Mouse (Mus musculus) stomach, postnatal 0 days (tissue): ENCODE data around the gene Srebf2. TPM values are rescaled to one million over a fixed set of nuclear protein-coding genes. Genes with fewer than 3 reads are reported as not detected.

ENCODE experiments used
- ATAC-seq: fragments of 200-750 bp; cut with Nextera tagmentation; 2 replicates; pipeline ENCODE4 v1.8.0; 2017; ENCODE audit not compliant: low FRiP score, low TSS enrichment
- DNase-seq: peaks from one replicate; pipeline ENCODE4 v3.0.0-alpha.2; 2016; ENCODE audit warnings: low spot score
- H3K27ac ChIP-seq: fragments of 300-500 bp; sonication (generic); replicated peaks from 2 replicates; pipeline ENCODE4 v1.5.1; 2014; ENCODE audit warnings: mild to moderate bottlenecking, control low read depth
- H3K27me3 ChIP-seq: fragments of 300-500 bp; sonication (generic); 2 replicates; pipeline ENCODE4 v1.6.1; 2014; ENCODE audit warnings: low read length; ENCODE audit not compliant: control insufficient read depth, insufficient read depth
- H3K36me3 ChIP-seq: fragments of 300-500 bp; sonication (generic); 2 replicates; pipeline ENCODE4 v1.6.1; 2014; ENCODE audit warnings: low read length, mixed read lengths; ENCODE audit not compliant: control insufficient read depth, insufficient read depth
- H3K4me1 ChIP-seq: fragments of 300-500 bp; sonication (generic); replicated peaks from 2 replicates; pipeline ENCODE4 v1.6.1; 2014; ENCODE audit warnings: antibody characterized with exemption; ENCODE audit not compliant: control insufficient read depth, insufficient read depth
- H3K4me2 ChIP-seq: fragments of 300-500 bp; sonication (generic); replicated peaks from 2 replicates; pipeline ENCODE4 v1.6.1; 2014; ENCODE audit warnings: low read depth, mild to moderate bottlenecking, control low read depth, moderate library complexity
- H3K4me3 ChIP-seq: fragments of 300-500 bp; sonication (generic); 2 replicates; pipeline ENCODE4 v1.5.1; 2014; ENCODE audit warnings: low read depth, low read length, control low read depth
- H3K9ac ChIP-seq: fragments of 300-500 bp; sonication (generic); 2 replicates; pipeline ENCODE4 v1.6.1; 2014; ENCODE audit warnings: mild to moderate bottlenecking, low read length, control low read depth, mixed read lengths
- H3K9me3 ChIP-seq: fragments of 300-500 bp; sonication (generic); 2 replicates; pipeline ENCODE4 v1.6.1; 2016; ENCODE audit warnings: low read length; ENCODE audit not compliant: control insufficient read depth
- CTCF ChIP-seq: IDR thresholded peaks from 2 replicates; pipeline ENCODE4 v1.5.1; 2016; ENCODE audit warnings: antibody characterized with exemption, low read depth, mild to moderate bottlenecking, moderate library complexity
- EP300 ChIP-seq: optimal IDR thresholded peaks from 2 replicates; pipeline ENCODE3; 2016; ENCODE audit warnings: antibody characterized with exemption
- WGBS: fragments of 180-500 bp; shearing (Covaris S2); extraction: QIAGEN DNeasy Blood & Tissue Kit; methylation state at CpG from one replicate; pipeline ENCODE4 v1.1.7; 2014; 5-methylcytosine and 5-hydroxymethylcytosine counted together
- polyA plus RNA-seq: library from polyadenylated mRNA; unstranded; fragments of >200 nt; fragmentation: Nextera tagmentation; extraction: Ambion mirVana; gene quantifications from 2 replicates; pipeline ENCODE4 v1.2.1, GENCODE M21; 2015

Gene Srebf2
- polyA plus RNA-seq, 1 experiment from 2014 or later, result 127 TPM

DNA sequence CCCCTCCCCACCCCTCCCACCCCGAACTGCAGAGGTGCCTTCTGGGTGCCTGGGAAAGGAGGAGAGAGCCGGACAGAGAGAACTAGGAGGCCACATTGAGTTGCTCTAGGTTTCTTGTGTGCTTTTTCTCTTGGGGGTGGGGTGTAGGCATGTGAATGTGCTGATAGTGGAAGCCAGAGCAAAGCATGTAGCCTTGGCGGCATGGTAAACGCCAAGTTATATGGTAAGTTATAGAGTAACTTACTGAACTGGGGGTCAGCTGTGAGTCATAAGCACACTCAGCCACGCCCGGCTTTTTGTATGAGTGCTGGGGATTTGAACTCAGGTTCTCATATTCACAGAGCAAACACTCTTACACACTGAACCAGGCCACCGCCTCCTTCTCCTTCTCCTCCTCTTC is 17.5 kb downstream of the Srebf2 start:
- Histone ChIP-seq H3K27me3 (no peaks in the 10 kb centered on the region), H3K4me2 (no peak overlapping the region), H3K9me3 (no peaks in the 10 kb centered on the region), H3K4me3 (no peak overlapping the region), H3K4me1 (peaks cover 14% of the 10 kb centered on the region), H3K9ac (no peak overlapping the region), H3K27ac (peak overlapping the region; percentile 84), H3K36me3 (no peaks in the 10 kb centered on the region)
- no peak for TF ChIP-seq EP300
- ATAC-seq, result peak; percentile 71
- 46% methylated on average over 7 of the region's 7 CpGs for WGBS
- DNase-seq, result peak; percentile 68

DNA sequence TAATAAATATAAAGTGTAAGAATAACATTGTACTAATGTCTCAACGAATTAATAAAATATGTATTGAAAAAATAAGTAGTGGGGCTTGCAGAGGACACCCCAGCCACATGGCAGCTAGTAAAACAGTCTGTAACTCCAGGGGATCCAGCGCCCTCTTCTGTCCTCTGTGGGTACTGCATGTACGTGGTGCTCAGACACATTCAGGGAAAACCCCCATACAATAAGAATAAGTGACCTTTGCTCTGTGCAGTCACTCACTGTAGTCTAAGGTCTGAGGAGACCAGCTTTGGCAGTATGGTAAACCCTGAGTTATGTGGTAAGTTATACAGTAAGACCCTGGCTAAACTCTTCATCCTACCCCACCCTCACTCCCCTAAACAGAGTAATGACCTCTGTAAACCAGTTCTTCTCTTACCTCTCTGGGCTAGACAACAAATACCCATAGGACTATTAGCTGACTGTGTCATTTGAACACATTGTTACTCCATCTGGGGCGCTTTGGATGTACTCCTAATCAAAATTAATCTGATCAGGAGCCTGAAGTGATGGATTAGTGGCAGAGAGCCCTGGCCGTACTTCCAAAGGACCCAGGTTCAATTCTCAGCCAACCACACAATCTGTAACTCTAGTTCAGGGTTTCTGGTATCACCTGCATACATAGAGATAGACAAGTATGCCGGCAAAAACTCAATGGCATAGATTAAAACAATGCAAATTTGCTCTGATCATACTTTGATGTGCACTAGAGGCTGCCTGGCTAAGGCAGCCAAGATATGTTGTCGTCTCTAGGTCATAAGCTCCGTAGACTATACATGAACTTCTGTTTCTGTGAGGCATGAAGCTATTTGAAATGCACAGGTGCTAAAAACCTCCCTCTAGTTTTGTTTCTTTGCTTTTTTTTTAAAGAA is 18.6 kb downstream of the Srebf2 start:
- WGBS, result 42% methylated on average over 8 of the region's 8 CpGs
- no peak overlapping the region for H3K4me3 ChIP-seq
- H3K27ac ChIP-seq, result peak overlapping the region; percentile 88
- peak; percentile 93 for DNase-seq
- no peaks in the 10 kb centered on the region for H3K9me3 ChIP-seq
- no peaks in the 10 kb centered on the region for H3K27me3 ChIP-seq
- no peak overlapping the region for H3K9ac ChIP-seq
- no peak for TF ChIP-seq EP300
- peak; percentile 93 for TF ChIP-seq CTCF
- H3K36me3 ChIP-seq, result peaks cover 6% of the 10 kb centered on the region; the same call in 1 of the 2 replicates
- no peak overlapping the region for H3K4me2 ChIP-seq
- ATAC-seq, result peak; percentile 73
- peaks cover 12% of the 10 kb centered on the region for H3K4me1 ChIP-seq

DNA sequence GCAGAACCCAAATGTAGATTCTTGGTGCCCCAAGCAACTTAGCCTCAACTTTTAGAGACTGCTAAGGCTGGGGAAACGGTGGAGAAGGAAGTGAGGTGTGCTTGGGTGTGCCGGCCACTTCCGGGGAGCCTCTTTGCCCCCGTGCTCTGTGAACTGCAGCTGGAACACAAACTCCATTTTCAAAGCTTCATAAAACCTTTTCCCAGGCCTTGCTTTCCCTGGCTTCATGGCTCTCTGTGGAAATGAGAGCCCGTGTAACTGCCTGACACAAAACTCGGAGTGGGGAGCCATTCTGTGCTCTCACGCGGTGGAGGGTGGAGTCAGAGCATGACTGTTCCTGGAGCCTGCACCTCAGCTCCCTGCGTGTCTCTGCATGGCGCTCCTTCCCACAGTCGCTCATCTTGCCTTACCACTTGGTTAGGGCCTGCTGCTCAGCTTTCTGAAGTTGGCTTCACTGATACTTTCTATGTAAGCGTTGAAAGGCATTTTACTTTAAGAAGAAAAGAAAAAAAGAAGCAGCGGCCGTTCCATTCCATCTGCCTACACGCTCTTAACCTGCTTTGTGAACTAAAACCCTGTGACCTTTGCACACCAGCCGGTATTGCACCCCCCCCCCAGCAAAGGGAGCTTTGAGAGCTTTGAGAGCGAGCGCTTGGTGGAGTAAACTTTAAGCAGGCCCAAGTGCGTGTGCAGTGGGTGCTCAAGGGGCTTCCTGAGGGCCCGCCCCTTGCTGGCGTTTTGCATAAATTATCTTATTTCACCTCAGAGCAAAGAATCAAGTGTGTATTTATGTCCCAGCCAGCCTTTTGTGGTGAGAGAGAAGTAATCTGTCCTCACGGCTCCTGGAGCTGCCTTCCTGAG is 19.5 kb downstream of the Srebf2 start:
- Histone ChIP-seq H3K27ac (peak overlapping the region; percentile 88), H3K9me3 (no peaks in the 10 kb centered on the region), H3K4me1 (peaks cover 8% of the 10 kb centered on the region), H3K9ac (peak overlapping the region; percentile 27), H3K4me3 (no peak overlapping the region), H3K27me3 (no peaks in the 10 kb centered on the region), H3K36me3 (peaks cover 11% of the 10 kb centered on the region), H3K4me2 (peak overlapping the region; percentile 23)
- 40% methylated on average over 22 of the region's 22 CpGs for WGBS
- ATAC-seq, result no peak
- peak; percentile 55 for DNase-seq
- no peak for TF ChIP-seq CTCF
- no peak for TF ChIP-seq EP300

DNA sequence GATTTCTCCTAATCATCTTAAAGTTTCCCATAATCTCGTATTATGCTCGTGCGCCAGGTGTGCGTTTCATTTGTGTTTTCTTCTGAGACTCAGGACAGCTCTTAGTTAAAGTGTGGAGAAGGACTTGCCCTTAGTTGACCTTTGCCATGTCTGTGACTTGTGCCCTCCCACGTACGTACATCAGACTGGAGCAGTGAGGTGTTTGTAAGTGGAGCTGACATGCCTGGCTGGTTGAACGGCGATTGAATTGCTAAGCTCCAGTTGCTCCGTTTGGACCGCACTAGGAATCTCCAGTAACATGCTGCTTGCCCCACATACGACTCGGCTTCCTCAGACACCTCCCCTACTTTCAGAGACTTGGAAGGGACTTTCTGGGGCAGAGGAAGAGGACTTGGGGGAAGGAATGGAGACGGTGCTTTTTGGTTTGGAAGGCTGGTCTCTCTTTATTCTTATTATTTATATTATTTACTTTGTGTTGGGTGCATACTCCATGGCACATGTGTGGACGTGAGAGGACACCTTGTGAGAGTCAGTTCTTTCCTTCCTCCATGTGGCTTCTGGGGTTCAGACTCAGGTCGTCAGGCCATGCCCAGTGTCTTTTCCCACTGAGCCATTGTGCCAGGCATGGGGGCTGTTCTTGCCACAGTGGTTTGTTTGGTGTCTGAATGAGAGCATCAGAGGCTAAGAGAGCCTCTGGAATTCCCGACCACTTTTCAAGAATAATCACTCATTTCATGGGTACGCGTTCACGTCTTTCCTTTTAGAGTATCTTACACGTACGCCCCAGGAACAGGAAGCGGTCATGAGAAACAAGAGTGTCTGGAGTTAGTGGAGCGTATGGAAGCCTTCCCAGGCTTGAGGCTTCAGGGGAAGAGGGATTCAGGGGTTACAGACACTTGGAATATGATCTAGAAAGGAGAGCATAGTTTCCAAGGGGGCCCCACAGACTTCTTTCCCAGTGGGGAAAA is 20.5 kb downstream of the Srebf2 start:
- no peaks in the 10 kb centered on the region for H3K9me3 ChIP-seq
- WGBS, result 51% methylated on average over 23 of the region's 23 CpGs
- peak overlapping the region; percentile 88 for H3K27ac ChIP-seq
- peaks cover 11% of the 10 kb centered on the region for H3K36me3 ChIP-seq
- H3K9ac ChIP-seq, result peak overlapping the region; percentile 27
- ATAC-seq (no peak), DNase-seq (no peak)
- no peak overlapping the region for H3K4me3 ChIP-seq
- no peaks in the 10 kb centered on the region for H3K27me3 ChIP-seq
- TF ChIP-seq CTCF, result no peak
- no peak for TF ChIP-seq EP300
- H3K4me2 ChIP-seq, result 0 out of 2 replicates have a peak overlapping the region, but pooled peaks have one; percentile 23
- H3K4me1 ChIP-seq, result peaks cover 8% of the 10 kb centered on the region

DNA sequence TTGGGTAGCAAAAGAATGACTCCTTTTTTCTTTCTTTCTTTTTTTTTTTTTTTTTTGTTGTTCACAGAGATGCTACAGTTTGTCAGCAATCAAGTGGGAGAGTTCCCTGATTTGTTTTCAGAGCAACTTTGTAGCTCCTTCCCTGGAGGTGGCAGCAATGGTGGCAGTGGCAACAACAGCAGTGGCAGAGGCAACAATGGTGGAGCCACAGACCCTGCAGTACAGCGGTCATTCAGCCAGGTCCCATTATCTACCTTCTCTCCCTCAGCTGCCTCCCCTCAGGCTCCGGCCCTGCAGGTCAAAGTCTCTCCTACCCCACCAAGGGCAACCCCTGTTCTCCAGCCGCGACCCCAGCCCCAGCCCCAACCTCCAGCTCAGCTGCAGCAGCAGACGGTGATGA is 22.7 kb downstream of the Srebf2 start:
- ATAC-seq (no peak), DNase-seq (no peak)
- Histone ChIP-seq H3K9ac (no peak overlapping the region), H3K36me3 (peaks cover 21% of the 10 kb centered on the region), H3K9me3 (no peaks in the 10 kb centered on the region), H3K4me1 (peaks cover 6% of the 10 kb centered on the region), H3K4me3 (no peak overlapping the region), H3K27me3 (no peaks in the 10 kb centered on the region), H3K27ac (no peak overlapping the region), H3K4me2 (no peak overlapping the region)
- 81% methylated on average over 5 of the region's 5 CpGs for WGBS
- TF ChIP-seq CTCF (no peak), EP300 (no peak)
